Mouse (Mus musculus) limb, embryonic 10.5 days (tissue): ENCODE data around the gene Sash1. TPM values are rescaled to one million over a fixed set of nuclear protein-coding genes. Genes with fewer than 3 reads are reported as not detected.

Experiments used
- DNase-seq: peaks from one replicate; pipeline ENCODE4 v3.0.0-alpha.2; 2017; ENCODE audit warnings: low spot score
- H3K27ac ChIP-seq: fragments of 300-500 bp; sonication (generic); 2 replicates; pipeline ENCODE4 v1.5.1; 2016; ENCODE audit warnings: mild to moderate bottlenecking
- H3K27me3 ChIP-seq: fragments of 300-500 bp; sonication (generic); 2 replicates; pipeline ENCODE4 v1.6.1; 2016; ENCODE audit warnings: low read depth, mild to moderate bottlenecking; ENCODE audit not compliant: poor library complexity, severe bottlenecking
- H3K36me3 ChIP-seq: fragments of 300-500 bp; sonication (generic); 2 replicates; pipeline ENCODE4 v1.6.1; 2016; ENCODE audit warnings: mild to moderate bottlenecking, moderate library complexity
- H3K4me1 ChIP-seq: fragments of 300-500 bp; sonication (generic); 2 replicates; pipeline ENCODE4 v1.6.1; 2016
- H3K4me3 ChIP-seq: fragments of 300-500 bp; sonication (generic); 2 replicates; pipeline ENCODE4 v1.5.1; 2016; ENCODE audit warnings: mild to moderate bottlenecking, moderate library complexity
- H3K9me3 ChIP-seq: fragments of 300-500 bp; sonication (generic); replicated peaks from 2 replicates; pipeline ENCODE4 v1.6.1; 2016; ENCODE audit warnings: mild to moderate bottlenecking
- WGBS: fragments of 180-500 bp; shearing (Covaris S2); methylation state at CpG from one replicate; pipeline ENCODE4 v1.1.7; 2016; 5-methylcytosine and 5-hydroxymethylcytosine counted together
- polyA plus RNA-seq: library from polyadenylated mRNA; unstranded; fragments of >200 nt; fragmentation: Nextera tagmentation; extraction: Ambion mirVana; gene quantifications from 2 replicates; pipeline ENCODE4 v1.2.1, GENCODE M21; 2016

Gene Sash1
- polyA plus RNA-seq, 1 experiment from 2014 or later = 4.7 TPM

DNA sequence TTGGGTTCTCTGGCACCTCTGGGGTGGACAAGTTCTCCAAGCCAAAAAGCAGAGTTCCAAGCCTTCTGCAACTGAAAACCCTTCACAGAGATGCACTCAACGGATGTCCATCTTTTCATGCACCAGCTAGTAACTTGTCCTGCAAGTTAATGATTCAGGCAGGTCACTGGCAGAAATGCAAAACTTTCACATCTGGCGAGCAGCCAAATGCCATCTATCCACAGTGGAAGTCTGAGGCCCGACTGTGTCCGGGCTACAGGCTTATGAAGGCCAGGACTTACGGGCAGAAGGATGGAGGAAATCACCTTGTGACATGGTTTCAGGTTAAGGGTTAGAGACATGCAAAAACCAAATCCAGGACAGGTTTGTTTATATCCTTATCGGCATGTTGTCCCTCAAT, 88.0 kb downstream of the Sash1 start:
- no peak overlapping the region for H3K4me3 ChIP-seq
- peaks cover 5% of the 10 kb centered on the region; the same call in 1 of the 2 replicates for H3K9me3 ChIP-seq
- peaks cover 68% of the 10 kb centered on the region for H3K36me3 ChIP-seq
- DNase-seq = no peak
- H3K27ac ChIP-seq = no peak overlapping the region
- no peaks in the 10 kb centered on the region for H3K27me3 ChIP-seq
- WGBS = 93% methylated on average over 6 of the region's 6 CpGs
- peaks cover 15% of the 10 kb centered on the region for H3K4me1 ChIP-seq

GRCm38 (mm10) chr10:8795336-8795735, 90.5 kb downstream of the Sash1 start:
- Histone ChIP-seq H3K9me3 (peaks cover 5% of the 10 kb centered on the region; the same call in 1 of the 2 replicates), H3K27me3 (no peaks in the 10 kb centered on the region), H3K27ac (no peak overlapping the region), H3K36me3 (peaks cover 45% of the 10 kb centered on the region), H3K4me1 (no peaks in the 10 kb centered on the region), H3K4me3 (no peak overlapping the region)
- 45% methylated on average over 7 of the region's 7 CpGs for whole genome bisulfite sequencing
- peak; percentile 66 for DNase-seq

- peaks cover 29% of the 10 kb centered on the region for H3K36me3 ChIP-seq
- H3K4me1 ChIP-seq = 0 out of 2 replicates have a peak, but pooled peaks cover 6% of the 10 kb centered on the region
- no peak for DNase-seq
- H3K4me3 ChIP-seq = no peak overlapping the region
- H3K27ac ChIP-seq = no peak overlapping the region
- no peaks in the 10 kb centered on the region for H3K27me3 ChIP-seq
- WGBS = 74% methylated on average over 5 of the region's 5 CpGs
- no peaks in the 10 kb centered on the region for H3K9me3 ChIP-seq
Measured at GRCm38 (mm10) chr10:8792412-8792811, 93.5 kb downstream of the Sash1 start.

DNA sequence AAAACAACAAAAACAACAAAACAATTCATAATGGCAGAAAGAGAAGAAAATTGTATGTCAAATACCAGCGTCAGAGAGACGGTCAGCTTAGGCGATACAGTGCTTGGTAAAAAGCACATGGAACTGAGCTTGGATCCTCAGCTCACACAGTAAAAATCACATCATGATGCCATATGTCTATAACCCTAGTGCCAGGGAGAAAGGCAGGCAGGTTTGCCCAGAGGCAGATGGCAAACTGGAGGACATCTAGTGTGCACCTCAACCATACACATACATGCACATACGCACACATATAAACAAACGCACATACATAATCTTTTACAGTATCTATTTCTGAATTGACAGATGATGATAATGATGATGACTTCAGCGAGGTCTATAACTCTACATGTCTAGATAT, 96.8 kb downstream of the Sash1 start:
- Histone ChIP-seq H3K4me1 (peaks cover 20% of the 10 kb centered on the region; the same call in 1 of the 2 replicates), H3K9me3 (no peaks in the 10 kb centered on the region), H3K27me3 (no peaks in the 10 kb centered on the region), H3K36me3 (peaks cover 46% of the 10 kb centered on the region), H3K27ac (no peak overlapping the region), H3K4me3 (no peak overlapping the region)
- no peak for DNase-seq
- 97% methylated on average over 6 of the region's 6 CpGs for WGBS

GRCm38 (mm10) chr10:8787221-8787620, 98.6 kb downstream of the Sash1 start:
- Histone ChIP-seq H3K4me1 (peaks cover 20% of the 10 kb centered on the region; the same call in 1 of the 2 replicates), H3K9me3 (no peaks in the 10 kb centered on the region), H3K27me3 (no peaks in the 10 kb centered on the region), H3K4me3 (no peak overlapping the region), H3K36me3 (peaks cover 56% of the 10 kb centered on the region), H3K27ac (no peak overlapping the region)
- WGBS = 85% methylated on average over 2 of the region's 2 CpGs
- no peak for DNase-seq

DNA sequence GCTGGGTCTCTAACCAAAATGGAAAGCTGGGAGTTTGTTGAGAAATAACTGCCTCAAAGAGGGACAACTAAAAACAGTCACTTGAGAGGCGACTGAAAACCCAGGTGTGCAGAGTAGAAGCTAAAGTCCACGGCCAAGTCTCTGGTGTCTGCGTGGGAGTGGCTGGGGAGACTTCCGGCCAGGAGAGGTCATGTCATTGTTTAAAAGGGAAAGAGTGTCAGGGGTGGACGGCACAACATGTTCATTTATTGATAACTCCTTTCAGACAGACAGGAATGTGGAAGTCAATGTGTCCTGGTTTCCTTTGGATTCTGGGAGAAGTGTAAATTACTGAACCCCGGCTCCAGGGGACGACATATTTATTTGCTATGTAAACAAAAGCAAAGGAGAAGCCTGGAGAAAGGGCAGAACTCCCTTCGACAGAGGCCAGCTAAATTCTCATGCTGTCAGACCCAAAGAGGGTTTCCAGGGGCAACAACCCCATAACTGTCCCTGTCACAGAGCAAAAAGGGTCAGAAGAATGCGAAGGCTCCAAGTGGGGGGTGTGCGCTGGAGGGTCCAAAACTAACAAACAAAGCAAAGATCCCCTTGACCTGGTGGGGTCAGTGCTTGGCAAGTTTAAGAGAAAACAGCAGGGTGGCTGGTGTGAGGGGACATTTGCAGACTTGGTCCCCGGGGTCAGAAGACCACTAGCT, 100.3 kb downstream of the Sash1 start:
- Histone ChIP-seq H3K27ac (peak overlapping the region; percentile 36; the same call in 1 of the 2 replicates), H3K9me3 (no peaks in the 10 kb centered on the region), H3K36me3 (peaks cover 72% of the 10 kb centered on the region), H3K4me3 (no peak overlapping the region), H3K4me1 (peaks cover 20% of the 10 kb centered on the region; the same call in 1 of the 2 replicates), H3K27me3 (no peaks in the 10 kb centered on the region)
- 51% methylated on average over 11 of the region's 11 CpGs for WGBS
- no peak for DNase-seq

GRCm38 (mm10) chr10:8781876-8782372, 103.9 kb downstream of the Sash1 start:
- WGBS = 85% methylated on average over 10 of the region's 10 CpGs
- Histone ChIP-seq H3K4me1 (peaks cover 14% of the 10 kb centered on the region; the same call in 1 of the 2 replicates), H3K4me3 (no peak overlapping the region), H3K27me3 (no peaks in the 10 kb centered on the region), H3K36me3 (peaks cover 89% of the 10 kb centered on the region), H3K27ac (no peak overlapping the region), H3K9me3 (no peaks in the 10 kb centered on the region)
- DNase-seq = no peak

GRCm38 (mm10) chr10:8779842-8780241, 106.0 kb downstream of the Sash1 start:
- no peaks in the 10 kb centered on the region for H3K27me3 ChIP-seq
- no peak for DNase-seq
- peaks cover 94% of the 10 kb centered on the region for H3K36me3 ChIP-seq
- H3K4me3 ChIP-seq = no peak overlapping the region
- H3K27ac ChIP-seq = no peak overlapping the region
- 95% methylated on average over 4 of the region's 4 CpGs for WGBS
- no peaks in the 10 kb centered on the region for H3K4me1 ChIP-seq
- H3K9me3 ChIP-seq = no peaks in the 10 kb centered on the region; the same call in 1 of the 2 replicates

GRCm38 (mm10) chr10:8778845-8779244, 107.0 kb downstream of the Sash1 start:
- 87% methylated on average over 7 of the region's 7 CpGs for WGBS
- Histone ChIP-seq H3K4me1 (no peaks in the 10 kb centered on the region), H3K27me3 (no peaks in the 10 kb centered on the region), H3K36me3 (peaks cover 88% of the 10 kb centered on the region), H3K4me3 (no peak overlapping the region), H3K27ac (no peak overlapping the region), H3K9me3 (no peaks in the 10 kb centered on the region; the same call in 1 of the 2 replicates)
- DNase-seq = no peak

GRCm38 (mm10) chr10:8777552-8778253, 108.2 kb downstream of the Sash1 start:
- WGBS = 91% methylated on average over 12 of the region's 12 CpGs
- H3K36me3 ChIP-seq = peaks cover 81% of the 10 kb centered on the region
- H3K4me1 ChIP-seq = no peaks in the 10 kb centered on the region
- no peaks in the 10 kb centered on the region for H3K27me3 ChIP-seq
- no peaks in the 10 kb centered on the region; the same call in 1 of the 2 replicates for H3K9me3 ChIP-seq
- DNase-seq = no peak
- H3K27ac ChIP-seq = no peak overlapping the region
- no peak overlapping the region for H3K4me3 ChIP-seq

- H3K36me3 ChIP-seq = peaks cover 81% of the 10 kb centered on the region
Measured at GRCm38 (mm10) chr10:8776791-8777190, 109.1 kb downstream of the Sash1 start.

GRCm38 (mm10) chr10:8775794-8776193, 110.1 kb downstream of the Sash1 start:
- Histone ChIP-seq H3K4me3 (no peak overlapping the region), H3K27me3 (no peaks in the 10 kb centered on the region), H3K36me3 (peaks cover 77% of the 10 kb centered on the region), H3K27ac (no peak overlapping the region), H3K9me3 (no peaks in the 10 kb centered on the region; the same call in 1 of the 2 replicates), H3K4me1 (no peaks in the 10 kb centered on the region)
- WGBS = 96% methylated on average over 2 of the region's 2 CpGs
- DNase-seq = no peak

More at GRCm38 (mm10) chr10:8776791-8777190, 109.1 kb downstream of the Sash1 start:
- Histone ChIP-seq H3K27ac (no peak overlapping the region), H3K4me3 (no peak overlapping the region), H3K4me1 (no peaks in the 10 kb centered on the region), H3K9me3 (no peaks in the 10 kb centered on the region; the same call in 1 of the 2 replicates), H3K27me3 (no peaks in the 10 kb centered on the region)
- no peak for DNase-seq
- WGBS = 97% methylated on average over 2 of the region's 2 CpGs
